Mouse (Mus musculus): ENCODE results near the gene Zbtb37. TPM values are rescaled to one million over a fixed set of nuclear protein-coding genes. Genes with fewer than 3 reads are reported as not detected.
"Not testable (repeated sequence)": the region's sequence is repeated elsewhere in the genome, so short reads cannot be mapped to it uniquely, and the experiment has no call there.

Gene Zbtb37
- polyA plus RNA-seq, 1 experiment from 2014 or later, result 9.9 TPM

DNA sequence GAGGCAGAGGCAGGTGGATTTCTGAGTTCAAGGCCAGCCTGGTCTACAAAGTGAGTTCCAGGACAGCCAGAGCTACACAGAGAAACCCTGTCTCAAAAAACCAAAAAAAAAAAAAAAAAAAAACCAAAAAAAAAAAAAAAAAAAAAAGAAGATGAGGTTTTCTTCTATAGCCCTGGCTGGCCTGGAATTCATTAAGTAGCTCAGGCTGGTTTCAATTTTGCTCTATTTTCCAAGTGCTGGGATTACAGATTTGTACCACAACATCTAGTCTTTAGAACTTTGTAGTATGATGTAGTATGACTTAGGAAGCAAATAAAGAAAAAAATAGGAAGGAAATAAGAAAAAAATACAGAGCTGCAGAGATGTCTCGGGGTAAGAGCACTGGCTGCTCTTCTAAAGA, 6.2 kb downstream of the Zbtb37 start:
- not testable (repeated sequence) for H3K4me3 ChIP-seq (replicated peaks); H3K4me2 ChIP-seq; H3K4me1 ChIP-seq; H3K27ac ChIP-seq; H3K9ac ChIP-seq; H3K9me3 ChIP-seq; H3K27me3 ChIP-seq; ATAC-seq (ENCODE audit: low FRiP score)
- 76% methylated on average over 1 of the region's 1 CpGs for whole genome bisulfite sequencing
- H3K36me3 ChIP-seq (replicated peaks), result peaks cover 35% of the 10 kb centered on the region

- no peaks in the 10 kb centered on the region for H3K27me3 ChIP-seq
- H3K4me2 ChIP-seq, result no peak overlapping the region
- H3K9ac ChIP-seq, result no peak overlapping the region
- no peak overlapping the region for H3K4me3 ChIP-seq (replicated peaks)
- WGBS, result 88% methylated on average over 2 of the region's 2 CpGs
- no peak overlapping the region for H3K27ac ChIP-seq
- H3K36me3 ChIP-seq (replicated peaks), result peaks cover 32% of the 10 kb centered on the region
- no peak for ATAC-seq (ENCODE audit: low FRiP score)
- H3K4me1 ChIP-seq, result no peaks in the 10 kb centered on the region
- no peaks in the 10 kb centered on the region for H3K9me3 ChIP-seq
These were observed 7.5 kb downstream of the Zbtb37 start for GRCm38 (mm10) chr1:161027196-161027595.

DNA sequence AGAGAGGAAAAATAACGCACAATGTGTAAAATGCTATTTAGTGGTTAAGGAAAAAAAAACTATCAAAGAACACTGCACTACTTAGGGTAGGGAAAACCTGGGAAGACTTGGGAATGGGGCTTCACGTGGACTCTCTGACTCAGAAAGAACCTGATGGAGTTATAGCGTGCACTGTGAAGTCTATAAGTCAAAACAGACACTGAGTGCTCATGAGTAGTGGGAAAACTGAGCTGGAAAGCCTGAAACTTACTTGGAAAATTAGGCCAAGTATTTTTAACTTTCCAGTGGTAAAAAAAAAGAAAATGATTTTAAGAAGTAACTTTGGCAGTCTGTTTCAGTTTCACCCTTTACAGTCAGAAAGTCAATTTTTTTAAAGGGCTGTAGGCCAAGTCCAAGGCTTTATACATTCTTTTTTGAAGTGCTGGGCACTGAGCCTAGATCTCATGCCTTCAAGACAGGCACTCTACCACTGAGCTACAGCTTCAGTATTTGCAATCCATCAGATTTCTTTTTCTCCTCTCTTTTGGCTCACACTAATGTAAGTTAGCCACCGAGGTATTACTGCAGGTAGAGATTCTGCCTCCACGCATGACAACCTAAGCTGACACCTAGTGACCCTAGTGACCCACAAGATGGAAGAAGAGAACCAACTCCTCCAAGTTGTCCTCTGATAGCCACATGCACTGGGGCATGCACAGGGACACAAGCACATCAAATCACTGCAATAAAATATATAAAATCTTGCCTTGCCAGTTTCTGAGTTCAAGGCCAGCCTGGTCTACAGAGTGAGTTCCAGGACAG, 9.0 kb downstream of the Zbtb37 start:
- peaks cover 27% of the 10 kb centered on the region for H3K36me3 ChIP-seq (replicated peaks)
- H3K4me3 ChIP-seq (replicated peaks), result no peak overlapping the region
- H3K4me1 ChIP-seq, result no peaks in the 10 kb centered on the region
- H3K4me2 ChIP-seq, result no peak overlapping the region
- H3K27me3 ChIP-seq, result no peaks in the 10 kb centered on the region
- no peak overlapping the region for H3K27ac ChIP-seq
- WGBS, result 95% methylated on average over 5 of the region's 5 CpGs
- H3K9ac ChIP-seq, result no peak overlapping the region
- no peak for ATAC-seq (ENCODE audit: low FRiP score)
- no peaks in the 10 kb centered on the region for H3K9me3 ChIP-seq

- Histone ChIP-seq H3K36me3 (replicated peaks) (peaks cover 37% of the 10 kb centered on the region), H3K9me3 (no peaks in the 10 kb centered on the region), H3K4me2 (no peak overlapping the region), H3K4me1 (no peaks in the 10 kb centered on the region), H3K27ac (no peak overlapping the region), H3K4me3 (replicated peaks) (no peak overlapping the region), H3K9ac (no peak overlapping the region), H3K27me3 (no peaks in the 10 kb centered on the region)
- WGBS, result 95% methylated on average over 14 of the region's 14 CpGs
- no peak for ATAC-seq (ENCODE audit: low FRiP score)
These were observed 14.6 kb downstream of the Zbtb37 start for GRCm38 (mm10) chr1:161020051-161020450.

GRCm38 (mm10) chr1:161016378-161016777, 18.3 kb downstream of the Zbtb37 start:
- no peak overlapping the region for H3K4me3 ChIP-seq (replicated peaks)
- H3K27ac ChIP-seq, result no peak overlapping the region
- no peaks in the 10 kb centered on the region for H3K27me3 ChIP-seq
- peaks cover 49% of the 10 kb centered on the region for H3K36me3 ChIP-seq (replicated peaks)
- ATAC-seq (ENCODE audit: low FRiP score), result no peak
- 89% methylated on average over 2 of the region's 2 CpGs for WGBS
- no peaks in the 10 kb centered on the region for H3K4me1 ChIP-seq
- H3K9ac ChIP-seq, result no peak overlapping the region
- no peaks in the 10 kb centered on the region for H3K9me3 ChIP-seq
- no peak overlapping the region for H3K4me2 ChIP-seq

GRCm38 (mm10) chr1:161010436-161010835, 24.2 kb downstream of the Zbtb37 start:
- no peak overlapping the region for H3K4me3 ChIP-seq (replicated peaks)
- peaks cover 21% of the 10 kb centered on the region for H3K36me3 ChIP-seq (replicated peaks)
- no peak overlapping the region for H3K4me2 ChIP-seq
- no peaks in the 10 kb centered on the region for H3K4me1 ChIP-seq
- H3K9me3 ChIP-seq, result no peaks in the 10 kb centered on the region
- no peaks in the 10 kb centered on the region for H3K27me3 ChIP-seq
- H3K9ac ChIP-seq, result no peak overlapping the region
- no peak for ATAC-seq (ENCODE audit: low FRiP score)
- H3K27ac ChIP-seq, result no peak overlapping the region
- WGBS, result 89% methylated on average over 4 of the region's 4 CpGs

GRCm38 (mm10) chr1:161008038-161008437, 26.6 kb downstream of the Zbtb37 start:
- WGBS, result 94% methylated on average over 2 of the region's 2 CpGs
- Histone ChIP-seq H3K36me3 (replicated peaks) (peaks cover 29% of the 10 kb centered on the region), H3K4me1 (no peaks in the 10 kb centered on the region), H3K27ac (no peak overlapping the region), H3K9ac (no peak overlapping the region), H3K27me3 (no peaks in the 10 kb centered on the region), H3K4me3 (replicated peaks) (no peak overlapping the region), H3K9me3 (no peaks in the 10 kb centered on the region), H3K4me2 (no peak overlapping the region)
- ATAC-seq (ENCODE audit: low FRiP score), result no peak

GRCm38 (mm10) chr1:161006471-161006870, 28.2 kb downstream of the Zbtb37 start:
- 83% methylated on average over 5 of the region's 5 CpGs for WGBS
- Histone ChIP-seq H3K9me3 (no peaks in the 10 kb centered on the region), H3K9ac (no peak overlapping the region), H3K27me3 (no peaks in the 10 kb centered on the region), H3K27ac (no peak overlapping the region), H3K4me1 (no peaks in the 10 kb centered on the region), H3K4me2 (no peak overlapping the region), H3K4me3 (replicated peaks) (no peak overlapping the region), H3K36me3 (replicated peaks) (peaks cover 15% of the 10 kb centered on the region; the same call in 1 of the 2 replicates)
- no peak for ATAC-seq (ENCODE audit: low FRiP score)

DNA sequence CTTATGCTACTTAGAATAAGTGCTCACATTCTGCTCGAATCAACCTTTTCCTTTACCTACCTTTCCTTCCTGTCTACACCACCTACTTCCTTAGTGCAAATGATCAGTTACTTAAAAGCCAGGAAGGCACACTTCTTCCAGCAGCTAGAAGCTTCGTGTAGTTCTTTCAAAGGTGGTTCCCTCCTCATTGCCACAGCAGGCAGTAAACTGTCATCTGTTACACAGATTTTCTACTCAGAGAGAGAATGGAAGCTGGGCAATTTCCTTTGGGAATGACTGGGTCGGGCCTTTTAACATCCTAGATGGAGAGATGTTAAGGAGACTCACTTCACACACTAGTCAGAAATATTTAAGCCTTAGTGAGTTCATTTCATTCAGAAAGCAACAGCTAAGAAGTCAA, 29.1 kb downstream of the Zbtb37 start:
- Histone ChIP-seq H3K9ac (no peak overlapping the region), H3K4me2 (no peak overlapping the region), H3K4me3 (replicated peaks) (no peak overlapping the region), H3K36me3 (replicated peaks) (peaks cover 14% of the 10 kb centered on the region; the same call in 1 of the 2 replicates), H3K9me3 (no peaks in the 10 kb centered on the region), H3K4me1 (no peaks in the 10 kb centered on the region), H3K27me3 (no peaks in the 10 kb centered on the region), H3K27ac (no peak overlapping the region)
- WGBS, result 81% methylated on average over 3 of the region's 3 CpGs
- no peak for ATAC-seq (ENCODE audit: low FRiP score)

- ATAC-seq (ENCODE audit: low FRiP score), result no peak
- Histone ChIP-seq H3K4me1 (no peaks in the 10 kb centered on the region), H3K27ac (no peak overlapping the region), H3K9me3 (no peaks in the 10 kb centered on the region), H3K27me3 (no peaks in the 10 kb centered on the region), H3K36me3 (replicated peaks) (peaks cover 14% of the 10 kb centered on the region; the same call in 1 of the 2 replicates), H3K4me2 (no peak overlapping the region), H3K4me3 (replicated peaks) (no peak overlapping the region), H3K9ac (no peak overlapping the region)
- 67% methylated on average over 4 of the region's 4 CpGs for WGBS
These were observed 29.7 kb downstream of the Zbtb37 start for GRCm38 (mm10) chr1:161004942-161005341.

GRCm38 (mm10) chr1:160993851-160994250, 40.8 kb downstream of the Zbtb37 start:
- no peak for ATAC-seq (ENCODE audit: low FRiP score)
- no peaks in the 10 kb centered on the region for H3K9me3 ChIP-seq
- H3K27me3 ChIP-seq, result no peaks in the 10 kb centered on the region
- no peak overlapping the region for H3K4me3 ChIP-seq (replicated peaks)
- H3K4me1 ChIP-seq, result no peaks in the 10 kb centered on the region
- no peak overlapping the region for H3K9ac ChIP-seq
- no peak overlapping the region for H3K4me2 ChIP-seq
- no peak overlapping the region for H3K27ac ChIP-seq
- no peaks in the 10 kb centered on the region for H3K36me3 ChIP-seq (replicated peaks)
- WGBS, result 80% methylated on average over 6 of the region's 6 CpGs

DNA sequence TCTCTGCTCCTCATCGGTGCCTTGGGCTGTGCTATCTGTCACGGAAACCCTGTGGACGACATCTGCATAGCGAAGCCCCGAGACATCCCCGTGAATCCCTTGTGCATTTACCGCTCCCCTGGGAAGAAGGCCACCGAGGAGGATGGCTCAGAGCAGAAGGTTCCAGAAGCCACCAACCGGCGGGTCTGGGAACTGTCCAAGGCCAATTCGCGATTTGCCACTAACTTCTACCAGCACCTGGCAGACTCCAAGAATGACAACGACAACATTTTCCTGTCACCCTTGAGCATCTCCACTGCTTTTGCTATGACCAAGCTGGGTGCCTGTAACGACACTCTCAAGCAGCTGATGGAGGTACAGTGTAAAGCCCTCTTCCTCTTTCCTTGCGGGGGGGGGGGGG, 45.3 kb downstream of the Zbtb37 start:
- H3K4me1 ChIP-seq, result no peaks in the 10 kb centered on the region
- no peak overlapping the region for H3K4me3 ChIP-seq (replicated peaks)
- no peaks in the 10 kb centered on the region for H3K36me3 ChIP-seq (replicated peaks)
- H3K27ac ChIP-seq, result no peak overlapping the region
- no peak overlapping the region for H3K4me2 ChIP-seq
- WGBS, result 92% methylated on average over 14 of the region's 15 CpGs
- H3K9ac ChIP-seq, result no peak overlapping the region
- H3K9me3 ChIP-seq, result no peaks in the 10 kb centered on the region
- no peak for ATAC-seq (ENCODE audit: low FRiP score)
- no peaks in the 10 kb centered on the region for H3K27me3 ChIP-seq

Measured in forebrain, embryonic 12.5 days (tissue).